Mouse (Mus musculus): ENCODE results near the gene Ttc38. TPM values are rescaled to one million over a fixed set of nuclear protein-coding genes. Genes with fewer than 3 reads are reported as not detected.

The Ttc38 gene
- total and polyA plus RNA-seq, 3 experiments, result 2.1 to 4.2 TPM; not detected in 1

- TF ChIP-seq RCOR1 (IDR thresholded peaks at IDR 0.05; ENCODE audit: low read depth, low read length), result no peak
Measured at GRCm38 (mm10) chr15:85826676-85827075, 5.4 kb upstream of the Ttc38 start (continued).

- TF ChIP-seq MEF2A (IDR thresholded peaks at IDR 0.05; ENCODE audit: extremely low read depth, insufficient replicate concordance, low read depth, low read length, poor library complexity, severe bottlenecking) (no peak), ZMIZ1 (IDR thresholded peaks at IDR 0.05; ENCODE audit: low read depth, low read length) (no peak), MYB (IDR thresholded peaks at IDR 0.05; ENCODE audit: low read depth, low read length) (no peak), JUND (IDR thresholded peaks at IDR 0.05; ENCODE audit: low read depth, low read length) (no peak), MYC (IDR thresholded peaks at IDR 0.05; ENCODE audit: low read depth, low read length) (no peak), E2F4 (IDR thresholded peaks at IDR 0.05; ENCODE audit: borderline replicate concordance, low read depth, low read length) (no peak), MAFK (IDR thresholded peaks at IDR 0.05; ENCODE audit: borderline replicate concordance, low read depth, low read length) (no peak), GATA1 (IDR thresholded peaks at IDR 0.05; ENCODE audit: low read depth, low read length) (no peak), GABPA (IDR thresholded peaks at IDR 0.05; ENCODE audit: low read depth, low read length) (no peak), EP300 (IDR thresholded peaks at IDR 0.05; ENCODE audit: low read depth in 1 of 2, low read length in 2 of 2) (no peak), NELFE (IDR thresholded peaks at IDR 0.05; ENCODE audit: low read depth, low read length) (no peak), BHLHE40 (IDR thresholded peaks at IDR 0.05; ENCODE audit: borderline replicate concordance, low read depth, low read length) (no peak), UBTF (IDR thresholded peaks at IDR 0.05; ENCODE audit: borderline replicate concordance, insufficient read depth, low read depth, low read length) (no peak), ZC3H11A (IDR thresholded peaks at IDR 0.05; ENCODE audit: low read depth, low read length) (no peak), CHD2 (IDR thresholded peaks at IDR 0.05; ENCODE audit: low read length) (no peak), POLR2A (IDR thresholded peaks at IDR 0.05; ENCODE audit: control insufficient read depth in 1 of 2, insufficient read depth in 1 of 2, low read depth in 1 of 2, low read length in 2 of 2, poor library complexity in 1 of 2) (no peak), POLR2AphosphoS2 (IDR thresholded peaks at IDR 0.05; ENCODE audit: low read length) (no peak)
- no peak for DNase-seq (ENCODE audit: low read depth, low spot score)
- no peaks in the 10 kb centered on the region for H3K27me3 ChIP-seq (ENCODE audit: control insufficient read depth in 1 of 2, insufficient read depth in 2 of 2, low read length in 2 of 2)
- H3K36me3 ChIP-seq (ENCODE audit: control insufficient read depth in 1 of 2, insufficient read depth in 2 of 2, low read length in 2 of 2), result 0 out of 4 replicates have a peak, but pooled peaks cover 0 to 3% of the 10 kb centered on the region in 2 experiments
- H3K27ac ChIP-seq (ENCODE audit: control insufficient read depth, low read depth, low read length), result no peak overlapping the region
- no peaks in the 10 kb centered on the region for H3K79me2 ChIP-seq (ENCODE audit: control insufficient read depth, insufficient read depth, low read length, poor library complexity)
- H3K4me1 ChIP-seq (ENCODE audit: control insufficient read depth in 1 of 2, insufficient read depth in 2 of 2, low read length in 2 of 2), result peaks cover 2 to 13% of the 10 kb centered on the region in 2 experiments
- H3K4me3 ChIP-seq (ENCODE audit: control insufficient read depth in 1 of 2, insufficient read depth in 1 of 2, low read depth in 2 of 2, low read length in 2 of 2), result no peak overlapping the region
- no peaks in the 10 kb centered on the region for H3K9me3 ChIP-seq (replicated peaks; ENCODE audit: insufficient read depth, low read length)
- no peak overlapping the region for H3K9ac ChIP-seq (ENCODE audit: control insufficient read depth, low read depth, low read length, poor library complexity, severe bottlenecking)
Measured at GRCm38 (mm10) chr15:85828071-85828470, 4.0 kb upstream of the Ttc38 start.

- no peak overlapping the region for H3K4me3 ChIP-seq (ENCODE audit: control insufficient read depth in 1 of 2, insufficient read depth in 1 of 2, low read depth in 2 of 2, low read length in 2 of 2)
- peaks cover 2 to 13% of the 10 kb centered on the region in 2 experiments for H3K4me1 ChIP-seq (ENCODE audit: control insufficient read depth in 1 of 2, insufficient read depth in 2 of 2, low read length in 2 of 2)
- H3K27me3 ChIP-seq (ENCODE audit: control insufficient read depth in 1 of 2, insufficient read depth in 2 of 2, low read length in 2 of 2), result no peaks in the 10 kb centered on the region
- 0 out of 4 replicates have a peak, but pooled peaks cover 0 to 3% of the 10 kb centered on the region in 2 experiments for H3K36me3 ChIP-seq (ENCODE audit: control insufficient read depth in 1 of 2, insufficient read depth in 2 of 2, low read length in 2 of 2)
- H3K9me3 ChIP-seq (replicated peaks; ENCODE audit: insufficient read depth, low read length), result no peaks in the 10 kb centered on the region
- no peak for TF ChIP-seq UBTF (IDR thresholded peaks at IDR 0.05; ENCODE audit: borderline replicate concordance, insufficient read depth, low read depth, low read length)
- no peak for TF ChIP-seq MXI1 (IDR thresholded peaks at IDR 0.05; ENCODE audit: low read depth, low read length)
- no peak for TF ChIP-seq EP300 (IDR thresholded peaks at IDR 0.05; ENCODE audit: low read depth in 1 of 2, low read length in 2 of 2)
- no peak for TF ChIP-seq TAL1 (IDR thresholded peaks at IDR 0.05; ENCODE audit: low read length)
- TF ChIP-seq RCOR1 (IDR thresholded peaks at IDR 0.05; ENCODE audit: low read depth, low read length), result no peak
- no peak for TF ChIP-seq MYC (IDR thresholded peaks at IDR 0.05; ENCODE audit: low read depth, low read length)
- TF ChIP-seq TCF12 (IDR thresholded peaks at IDR 0.05; ENCODE audit: low read depth, low read length), result no peak
- TF ChIP-seq MEF2A (IDR thresholded peaks at IDR 0.05; ENCODE audit: extremely low read depth, insufficient replicate concordance, low read depth, low read length, poor library complexity, severe bottlenecking), result no peak
- no peak for TF ChIP-seq E2F4 (IDR thresholded peaks at IDR 0.05; ENCODE audit: borderline replicate concordance, low read depth, low read length)
- no peak for TF ChIP-seq TBP (IDR thresholded peaks at IDR 0.05; ENCODE audit: low read depth, low read length)
- no peak for TF ChIP-seq CHD2 (IDR thresholded peaks at IDR 0.05; ENCODE audit: low read length)
- H3K79me2 ChIP-seq (ENCODE audit: control insufficient read depth, insufficient read depth, low read length, poor library complexity), result no peaks in the 10 kb centered on the region
- H3K27ac ChIP-seq (ENCODE audit: control insufficient read depth, low read depth, low read length), result no peak overlapping the region
- no peak for DNase-seq (ENCODE audit: low read depth, low spot score)
- H3K9ac ChIP-seq (ENCODE audit: control insufficient read depth, low read depth, low read length, poor library complexity, severe bottlenecking), result no peak overlapping the region
Measured at GRCm38 (mm10) chr15:85829470-85829869, 2.6 kb upstream of the Ttc38 start.
